Mouse (Mus musculus): ENCODE measurements around the gene Nop9.

Gene Nop9

GRCm38 (mm10) chr14:55730116-55730515 lies 15.4 kb upstream of the Nop9 start:
- no peak for DNase-seq

GRCm38 (mm10) chr14:55730531-55731032 lies 14.9 kb upstream of the Nop9 start:
- DNase-seq: no peak

GRCm38 (mm10) chr14:55733889-55734288 lies 11.6 kb upstream of the Nop9 start:
- peak; percentile 84 for DNase-seq

- DNase-seq: no peak
Measured at GRCm38 (mm10) chr14:55734869-55735268, 10.6 kb upstream of the Nop9 start.

- no peak for DNase-seq
Measured at GRCm38 (mm10) chr14:55735334-55735733, 10.2 kb upstream of the Nop9 start.

GRCm38 (mm10) chr14:55735758-55736157 lies 9.7 kb upstream of the Nop9 start:
- no peak for DNase-seq

- no peak for DNase-seq
Measured at GRCm38 (mm10) chr14:55737086-55737687, 8.3 kb upstream of the Nop9 start.

- peak; percentile 97 for DNase-seq
Measured at GRCm38 (mm10) chr14:55743711-55744110, 1.8 kb upstream of the Nop9 start.

GRCm38 (mm10) chr14:55745861-55746237 lies 356 bp downstream of the Nop9 start:
- no peak for DNase-seq

- DNase-seq: no peak
Measured at GRCm38 (mm10) chr14:55747051-55747847, 1.8 kb downstream of the Nop9 start.

- no peak for DNase-seq
Measured at GRCm38 (mm10) chr14:55757566-55757965, 12.1 kb downstream of the Nop9 start.

- DNase-seq: peak; percentile 90
Measured at GRCm38 (mm10) chr14:55758363-55758784, 12.9 kb downstream of the Nop9 start, which contains the start of gene Cideb. Cideb (minus strand) TSS chr14:55758458.

GRCm38 (mm10) chr14:55760156-55760555 lies 14.7 kb downstream of the Nop9 start:
- peak; percentile 97 for DNase-seq

GRCm38 (mm10) chr14:55761163-55761562 lies 15.7 kb downstream of the Nop9 start, which contains the start of gene Ltb4r2:
Ltb4r2 (plus strand) TSS chr14:55761428.
- peak; percentile 90 for DNase-seq

GRCm38 (mm10) chr14:55762001-55762821 lies 16.7 kb downstream of the Nop9 start:
- DNase-seq: peak; percentile 97

GRCm38 (mm10) chr14:55763166-55763565 lies 17.7 kb downstream of the Nop9 start:
- peak; percentile 96 for DNase-seq

GRCm38 (mm10) chr14:55765696-55766095 lies 20.2 kb downstream of the Nop9 start, which contains the start of gene Ltb4r1:
Ltb4r1 (plus strand) TSS chr14:55765962.
- no peak for DNase-seq

GRCm38 (mm10) chr14:55767519-55768414 lies 22.3 kb downstream of the Nop9 start:
- DNase-seq: peak; percentile 93

- DNase-seq: no peak
Measured at GRCm38 (mm10) chr14:55768555-55768954, 23.1 kb downstream of the Nop9 start.

- no peak for DNase-seq
Measured at GRCm38 (mm10) chr14:55769087-55769703, 23.7 kb downstream of the Nop9 start.

- DNase-seq: peak; percentile 92
Measured at GRCm38 (mm10) chr14:55776711-55777110, 31.2 kb downstream of the Nop9 start.
